Mouse (Mus musculus): ENCODE results near the gene Mdc1. TPM values are rescaled to one million over a fixed set of nuclear protein-coding genes. Genes with fewer than 3 reads are reported as not detected.

The Mdc1 gene
- polyA plus RNA-seq, 1 experiment from 2014 or later, result 21.6 TPM

DNA sequence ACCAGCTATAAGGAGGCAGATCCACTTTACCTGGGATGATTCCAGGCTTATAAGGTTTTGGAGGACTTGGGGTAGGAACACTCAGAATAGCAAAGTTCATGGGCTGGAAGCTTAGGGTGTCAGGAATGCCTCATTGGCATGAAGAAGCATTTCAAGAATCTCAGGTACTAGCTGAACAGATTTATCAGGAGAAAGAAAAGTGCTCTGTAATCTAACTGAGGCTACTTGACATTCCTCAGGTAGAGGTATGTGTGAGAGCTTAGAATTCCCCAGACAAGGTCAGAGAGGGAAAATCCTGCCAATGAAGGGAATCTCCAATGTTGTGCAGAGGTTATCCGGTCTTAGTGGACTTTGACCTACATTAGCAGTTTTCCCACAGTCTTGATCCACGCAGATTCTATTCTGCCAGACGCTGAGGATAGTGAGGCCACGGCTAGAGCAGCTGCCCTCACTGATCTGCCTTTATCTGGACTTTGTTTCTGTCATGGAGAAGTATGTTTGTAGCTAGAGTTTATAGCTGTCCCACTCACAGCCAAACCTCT, 37.4 kb upstream of the Mdc1 start:
- ATAC-seq (ENCODE audit: insufficient read depth), result peak; percentile 36; the same call in 1 of the 2 replicates
- no peaks in the 10 kb centered on the region for H3K9me3 ChIP-seq (ENCODE audit: low read depth, low read length)
- no peak overlapping the region for H3K4me3 ChIP-seq (ENCODE audit: low read depth, low read length)
- H3K27me3 ChIP-seq (ENCODE audit: insufficient read depth, low read length), result no peaks in the 10 kb centered on the region
- 58% methylated on average over 4 of the region's 4 CpGs for WGBS
- DNase-seq, result peak; percentile 37
- no peak for TF ChIP-seq CTCF (IDR thresholded peaks at IDR 0.05; ENCODE audit: low read depth)
- H3K4me2 ChIP-seq, result no peak overlapping the region
- H3K9ac ChIP-seq, result no peak overlapping the region
- H3K36me3 ChIP-seq (ENCODE audit: insufficient read depth), result no peaks in the 10 kb centered on the region
- peak overlapping the region; percentile 77 for H3K27ac ChIP-seq (ENCODE audit: low read depth)
- peaks cover 3% of the 10 kb centered on the region; the same call in 1 of the 2 replicates for H3K4me1 ChIP-seq (ENCODE audit: insufficient read depth)

DNA sequence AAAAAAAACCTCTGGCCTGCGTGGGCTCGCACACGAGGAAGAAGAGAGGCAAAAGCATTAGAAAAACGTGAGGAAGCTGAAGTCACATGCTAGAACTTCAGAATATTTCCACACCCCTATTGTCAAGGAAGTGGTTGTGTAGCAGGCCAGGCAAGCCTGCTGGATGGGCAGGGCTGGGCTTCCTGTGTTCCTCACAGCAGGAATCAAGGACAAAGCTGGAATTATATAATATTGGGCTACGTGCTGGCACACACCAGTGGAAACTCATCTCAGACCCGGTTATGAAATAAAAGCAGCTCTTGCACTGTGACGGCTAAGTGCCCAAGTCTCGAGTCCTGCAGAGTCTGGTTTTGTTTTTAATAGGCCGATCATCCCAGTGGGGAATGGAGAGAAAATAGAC, 33.2 kb upstream of the Mdc1 start:
- no peak for TF ChIP-seq CTCF (IDR thresholded peaks at IDR 0.05; ENCODE audit: low read depth)
- ATAC-seq (ENCODE audit: insufficient read depth) (no peak), DNase-seq (peak; percentile 28)
- WGBS, result 61% methylated on average over 9 of the region's 9 CpGs
- H3K9me3 ChIP-seq (ENCODE audit: low read depth, low read length), result no peaks in the 10 kb centered on the region
- no peaks in the 10 kb centered on the region for H3K36me3 ChIP-seq (ENCODE audit: insufficient read depth)
- H3K27ac ChIP-seq (ENCODE audit: low read depth), result 0 out of 2 replicates have a peak overlapping the region, but pooled peaks have one; percentile 2
- peaks cover 10% of the 10 kb centered on the region; the same call in 1 of the 2 replicates for H3K4me1 ChIP-seq (ENCODE audit: insufficient read depth)
- H3K27me3 ChIP-seq (ENCODE audit: insufficient read depth, low read length), result no peaks in the 10 kb centered on the region
- H3K9ac ChIP-seq, result no peak overlapping the region
- no peak overlapping the region for H3K4me2 ChIP-seq
- no peak overlapping the region for H3K4me3 ChIP-seq (ENCODE audit: low read depth, low read length)

DNA sequence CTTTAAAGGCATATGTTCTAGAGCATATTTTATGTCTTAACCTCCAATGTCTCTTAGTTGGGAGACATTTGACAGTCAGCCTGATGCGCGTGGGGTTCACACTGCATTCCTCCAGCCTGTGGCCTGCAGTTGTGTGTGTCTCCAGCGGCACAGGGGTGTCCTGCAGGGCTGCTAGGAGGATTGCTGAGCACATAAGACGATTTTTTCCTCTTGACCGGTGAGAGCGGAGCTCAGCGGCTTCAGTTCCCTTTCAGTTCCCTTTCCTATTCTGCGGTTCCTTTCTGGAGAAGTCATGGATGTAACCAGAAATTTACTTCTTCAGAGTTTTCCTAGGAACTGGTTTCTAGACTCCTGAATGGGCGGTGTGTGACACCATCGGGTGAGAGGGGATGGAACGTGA, 31.9 kb upstream of the Mdc1 start:
- Histone ChIP-seq H3K27ac (ENCODE audit: low read depth) (no peak overlapping the region), H3K9ac (no peak overlapping the region), H3K36me3 (ENCODE audit: insufficient read depth) (no peaks in the 10 kb centered on the region), H3K4me2 (no peak overlapping the region), H3K27me3 (ENCODE audit: insufficient read depth, low read length) (no peaks in the 10 kb centered on the region), H3K9me3 (ENCODE audit: low read depth, low read length) (no peaks in the 10 kb centered on the region), H3K4me3 (ENCODE audit: low read depth, low read length) (no peak overlapping the region), H3K4me1 (ENCODE audit: insufficient read depth) (peaks cover 18% of the 10 kb centered on the region)
- no peak for TF ChIP-seq CTCF (IDR thresholded peaks at IDR 0.05; ENCODE audit: low read depth)
- ATAC-seq (ENCODE audit: insufficient read depth) (no peak), DNase-seq (no peak)
- 86% methylated on average over 11 of the region's 11 CpGs for WGBS

DNA sequence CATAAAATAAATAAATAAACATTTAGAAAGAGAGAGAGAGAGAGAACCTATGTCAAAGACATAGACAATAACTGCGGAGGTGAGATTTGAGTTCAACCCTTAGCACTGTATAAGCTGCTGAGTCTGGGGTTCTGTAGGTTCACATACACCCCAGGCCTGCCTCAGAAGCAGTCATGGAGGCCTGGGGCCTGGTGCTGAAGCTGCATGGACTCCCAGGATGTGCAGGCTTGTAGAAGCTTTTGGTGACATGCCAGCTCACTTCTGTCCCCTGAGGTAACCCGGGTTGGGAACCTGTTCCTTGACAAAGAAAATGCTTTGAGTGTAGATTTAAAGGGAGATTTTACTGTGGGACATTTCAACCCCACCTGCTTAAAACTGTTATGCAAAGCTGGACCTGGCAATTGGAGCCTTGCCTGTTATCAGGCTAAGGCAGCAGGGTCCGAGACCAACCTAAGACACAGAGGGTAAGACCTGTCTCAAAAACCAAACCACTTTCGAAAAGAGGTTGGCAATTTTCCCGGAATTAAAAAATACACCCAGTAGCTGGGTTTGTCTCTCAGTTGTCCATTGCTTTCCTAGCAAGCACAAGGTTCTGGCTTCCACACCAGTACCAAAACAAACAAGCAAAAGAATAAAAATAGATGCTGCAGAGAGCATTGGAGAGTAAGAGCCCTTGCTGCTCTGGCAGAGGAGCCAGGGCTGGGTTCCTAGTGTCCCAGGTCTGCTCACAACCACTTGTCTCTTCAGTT, 30.2 kb upstream of the Mdc1 start:
- H3K9me3 ChIP-seq (ENCODE audit: low read depth, low read length), result no peaks in the 10 kb centered on the region
- no peak overlapping the region for H3K9ac ChIP-seq
- no peak for DNase-seq
- H3K4me3 ChIP-seq (ENCODE audit: low read depth, low read length), result no peak overlapping the region
- no peak for TF ChIP-seq CTCF (IDR thresholded peaks at IDR 0.05; ENCODE audit: low read depth)
- H3K27ac ChIP-seq (ENCODE audit: low read depth), result no peak overlapping the region
- H3K4me1 ChIP-seq (ENCODE audit: insufficient read depth), result peaks cover 21% of the 10 kb centered on the region
- H3K36me3 ChIP-seq (ENCODE audit: insufficient read depth), result no peaks in the 10 kb centered on the region
- 57% methylated on average over 5 of the region's 5 CpGs for WGBS
- no peak for ATAC-seq (ENCODE audit: insufficient read depth)
- H3K27me3 ChIP-seq (ENCODE audit: insufficient read depth, low read length), result no peaks in the 10 kb centered on the region
- no peak overlapping the region for H3K4me2 ChIP-seq

DNA sequence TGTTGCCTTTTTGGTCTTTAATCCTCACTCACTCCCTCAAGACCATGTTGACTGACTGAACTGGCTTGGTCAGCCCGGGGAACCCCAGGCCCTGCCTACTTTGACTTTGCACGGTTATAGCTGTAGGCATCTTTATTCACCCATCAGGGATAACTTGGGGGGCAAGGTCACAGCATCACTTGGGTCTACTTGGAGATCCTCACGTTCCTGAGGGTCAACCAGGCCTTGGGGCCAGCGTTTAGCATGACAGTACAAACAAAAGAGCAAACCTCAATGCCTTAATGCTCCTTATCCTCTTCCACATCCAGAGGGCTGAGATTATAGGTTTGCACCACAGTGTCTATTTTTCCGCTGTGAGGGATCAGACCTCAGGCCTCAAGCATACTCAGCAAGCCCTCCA, 29.0 kb upstream of the Mdc1 start:
- Histone ChIP-seq H3K4me1 (ENCODE audit: insufficient read depth) (peaks cover 25% of the 10 kb centered on the region), H3K4me3 (ENCODE audit: low read depth, low read length) (no peak overlapping the region), H3K36me3 (ENCODE audit: insufficient read depth) (no peaks in the 10 kb centered on the region), H3K27ac (ENCODE audit: low read depth) (peak overlapping the region; percentile 89), H3K9me3 (ENCODE audit: low read depth, low read length) (no peaks in the 10 kb centered on the region), H3K27me3 (ENCODE audit: insufficient read depth, low read length) (no peaks in the 10 kb centered on the region), H3K9ac (no peak overlapping the region; the same call in 1 of the 2 replicates), H3K4me2 (no peak overlapping the region)
- no peak for TF ChIP-seq CTCF (IDR thresholded peaks at IDR 0.05; ENCODE audit: low read depth)
- ATAC-seq (ENCODE audit: insufficient read depth) (no peak), DNase-seq (no peak)
- 69% methylated on average over 5 of the region's 5 CpGs for WGBS

DNA sequence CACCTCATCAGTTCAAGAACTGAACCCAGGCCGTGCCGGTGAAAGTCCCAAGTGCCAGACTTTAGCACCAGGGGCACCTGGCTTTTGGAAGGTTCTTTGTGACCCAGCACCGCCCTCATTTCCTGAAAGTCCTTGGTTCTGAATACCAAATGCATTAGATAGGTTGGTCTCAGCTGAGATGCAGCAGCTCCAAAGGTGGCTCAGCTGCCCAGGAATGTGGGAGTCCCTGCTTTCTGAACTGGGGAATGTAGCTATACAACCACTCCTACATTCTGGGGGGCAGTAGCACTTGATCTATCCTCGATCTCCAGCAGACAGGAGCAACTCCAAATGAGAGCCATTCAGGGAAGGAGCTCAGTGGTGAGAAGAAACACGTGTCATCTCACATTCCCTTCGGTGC, 28.6 kb upstream of the Mdc1 start:
- H3K27ac ChIP-seq (ENCODE audit: low read depth), result peak overlapping the region; percentile 89
- peak; percentile 32 for ATAC-seq (ENCODE audit: insufficient read depth)
- peaks cover 27% of the 10 kb centered on the region for H3K4me1 ChIP-seq (ENCODE audit: insufficient read depth)
- DNase-seq, result no peak
- no peaks in the 10 kb centered on the region for H3K36me3 ChIP-seq (ENCODE audit: insufficient read depth)
- no peaks in the 10 kb centered on the region for H3K27me3 ChIP-seq (ENCODE audit: insufficient read depth, low read length)
- WGBS, result 59% methylated on average over 6 of the region's 6 CpGs
- no peak overlapping the region for H3K4me3 ChIP-seq (ENCODE audit: low read depth, low read length)
- 0 out of 2 replicates have a peak overlapping the region, but pooled peaks have one; percentile 1 for H3K4me2 ChIP-seq
- no peak overlapping the region for H3K9ac ChIP-seq
- H3K9me3 ChIP-seq (ENCODE audit: low read depth, low read length), result no peaks in the 10 kb centered on the region
- no peak for TF ChIP-seq CTCF (IDR thresholded peaks at IDR 0.05; ENCODE audit: low read depth)

DNA sequence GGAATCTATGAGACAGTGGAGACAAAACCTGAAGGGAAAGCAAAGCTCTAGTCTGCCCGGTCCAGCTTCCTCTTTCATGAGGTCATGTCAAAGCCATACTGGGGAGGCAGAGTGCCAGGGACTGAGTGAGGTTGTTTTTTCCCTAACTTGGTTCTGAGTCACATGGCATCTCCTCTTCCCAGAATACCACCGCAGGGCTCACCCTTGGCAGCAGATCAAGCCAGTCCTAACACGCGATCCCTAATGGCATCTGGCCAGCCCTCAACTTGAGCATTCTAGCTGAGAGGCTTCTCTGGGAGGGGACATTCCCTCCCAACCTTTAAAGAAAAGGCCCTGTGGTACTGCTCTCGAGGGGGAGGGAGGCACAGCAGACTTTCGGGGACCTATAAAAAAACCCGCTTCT, 28.1 kb upstream of the Mdc1 start:
- TF ChIP-seq CTCF (IDR thresholded peaks at IDR 0.05; ENCODE audit: low read depth), result no peak
- no peaks in the 10 kb centered on the region for H3K27me3 ChIP-seq (ENCODE audit: insufficient read depth, low read length)
- ATAC-seq (ENCODE audit: insufficient read depth), result peak; percentile 69
- peak overlapping the region; percentile 89 for H3K27ac ChIP-seq (ENCODE audit: low read depth)
- H3K4me2 ChIP-seq, result 0 out of 2 replicates have a peak overlapping the region, but pooled peaks have one; percentile 12
- H3K4me1 ChIP-seq (ENCODE audit: insufficient read depth), result peaks cover 27% of the 10 kb centered on the region
- no peak overlapping the region for H3K9ac ChIP-seq
- WGBS, result 16% methylated on average over 7 of the region's 7 CpGs
- H3K9me3 ChIP-seq (ENCODE audit: low read depth, low read length), result no peaks in the 10 kb centered on the region
- H3K36me3 ChIP-seq (ENCODE audit: insufficient read depth), result no peaks in the 10 kb centered on the region
- no peak overlapping the region for H3K4me3 ChIP-seq (ENCODE audit: low read depth, low read length)
- DNase-seq, result peak; percentile 96

Data from lung, embryonic 14.5 days (tissue).